Mouse (Mus musculus): ENCODE measurements around the gene Rhox4a2. TPM values are rescaled to one million over a fixed set of nuclear protein-coding genes. Genes with fewer than 3 reads are reported as not detected.
"Not testable (repeated sequence)": the region's sequence is repeated elsewhere in the genome, so short reads cannot be mapped to it uniquely, and the experiment has no call there.

The Rhox4a2 gene
- 0.69 TPM in 1 of 2 replicates, not detected in the other for polyA plus RNA-seq (2016; fragmentation: Nextera tagmentation; extraction: Ambion mirVana)

DNA sequence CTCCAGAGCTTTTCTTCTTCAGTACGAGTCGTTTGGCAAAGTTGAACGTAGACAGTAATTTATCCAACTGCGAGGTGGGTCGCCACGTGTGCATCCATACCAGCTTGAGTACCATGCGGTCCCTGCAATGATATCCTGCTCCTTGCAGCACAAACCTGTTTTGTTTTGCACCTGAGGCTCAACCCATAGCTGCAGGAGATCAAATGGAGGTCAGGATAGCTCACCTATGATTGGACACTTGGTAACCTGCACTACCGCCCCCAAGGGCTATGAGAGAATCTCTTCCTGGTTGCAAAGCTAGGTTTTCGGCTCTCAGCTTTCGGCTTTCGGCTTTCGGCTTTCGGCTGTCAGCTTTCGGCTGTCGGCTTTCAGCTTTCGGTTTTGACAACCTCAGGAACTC lies at the start of gene Rhox4a2:
Gene Rhox4a2 (plus strand): TSS at position 301 of the 400 bp plus-strand sequence.
- not testable (repeated sequence) for H3K36me3 ChIP-seq (replicated peaks); ATAC-seq (ENCODE audit: low FRiP score); H3K27me3 ChIP-seq; H3K27ac ChIP-seq; H3K9ac ChIP-seq; H3K4me3 ChIP-seq (replicated peaks); H3K4me1 ChIP-seq; H3K4me2 ChIP-seq; H3K9me3 ChIP-seq
- WGBS: 94% methylated on average over 8 of the region's 16 CpGs

- not testable (repeated sequence) for ATAC-seq (ENCODE audit: low FRiP score); H3K4me1 ChIP-seq; H3K27ac ChIP-seq; H3K27me3 ChIP-seq; H3K36me3 ChIP-seq (replicated peaks); H3K9me3 ChIP-seq; H3K4me3 ChIP-seq (replicated peaks); H3K4me2 ChIP-seq; H3K9ac ChIP-seq
- no CpG with 5 or more reads among the region's 1 CpGs for WGBS
These were observed 10.9 kb upstream of the Rhox4a2 start, which contains the start of gene Rhox3a2 for GRCm38 (mm10) chrX:37379728-37380127. TSS of gene Rhox3a2 (plus strand) at chrX:37380028.

DNA sequence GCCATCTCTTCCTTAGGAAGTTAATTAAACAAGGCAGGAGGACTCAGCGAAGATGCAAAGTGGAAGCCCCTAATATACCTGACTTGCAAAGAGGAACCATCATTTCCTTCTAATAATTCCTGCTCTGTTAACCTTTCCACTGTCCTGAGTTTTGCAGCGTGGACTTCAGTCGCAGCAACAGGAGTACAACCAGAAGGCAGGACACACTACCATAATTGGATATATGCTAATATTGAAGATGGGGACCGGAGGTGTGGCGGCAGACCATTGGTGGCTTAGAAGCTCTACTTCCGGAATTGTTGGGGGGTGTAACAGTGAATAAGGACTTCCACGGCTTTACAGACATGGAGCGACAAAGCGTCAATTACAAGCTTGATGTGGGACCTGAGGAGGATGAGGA lies 21.1 kb downstream of the Rhox4a2 start, which contains the start of gene Rhox2b:
Gene Rhox2b (plus strand): TSS at position 301 of the 400 bp plus-strand sequence.
- ATAC-seq (ENCODE audit: low FRiP score); H3K4me1 ChIP-seq; H3K27ac ChIP-seq; H3K4me3 ChIP-seq (replicated peaks); H3K9ac ChIP-seq; H3K27me3 ChIP-seq; H3K4me2 ChIP-seq; H3K36me3 ChIP-seq (replicated peaks); H3K9me3 ChIP-seq: not testable (repeated sequence)
- WGBS: no CpG with 5 or more reads among the region's 9 CpGs

GRCm38 (mm10) chrX:37432194-37432593 lies 41.5 kb downstream of the Rhox4a2 start, which contains the start of gene Rhox4b:
TSS of gene Rhox4b (plus strand) at chrX:37432494.
- ATAC-seq (ENCODE audit: low FRiP score): not testable (repeated sequence)
- WGBS: 87% methylated on average over 14 of the region's 15 CpGs

More at GRCm38 (mm10) chrX:37432194-37432593, 41.5 kb downstream of the Rhox4a2 start, which contains the start of gene Rhox4b:
- not testable (repeated sequence) for H3K4me3 ChIP-seq (replicated peaks); H3K4me1 ChIP-seq; H3K27ac ChIP-seq; H3K27me3 ChIP-seq; H3K36me3 ChIP-seq (replicated peaks); H3K9ac ChIP-seq; H3K9me3 ChIP-seq; H3K4me2 ChIP-seq

Other genes with a start within 250 kb of the Rhox4a2 start
- gene Akap14, start 222.0 kb upstream of the Rhox4a2 start, polyA plus RNA-seq (2016; fragmentation: Nextera tagmentation; extraction: Ambion mirVana): 0.14 and 0.24 TPM in 2 replicates
- 362 and 392 TPM in 2 replicates for gene Ndufa1, start 199.7 kb upstream of the Rhox4a2 start, polyA plus RNA-seq (2016; fragmentation: Nextera tagmentation; extraction: Ambion mirVana)
- gene Rnf113a1, start 199.6 kb upstream of the Rhox4a2 start, polyA plus RNA-seq (2016; fragmentation: Nextera tagmentation; extraction: Ambion mirVana): 14.4 and 15.3 TPM in 2 replicates
- gene Gm9, start 179.8 kb upstream of the Rhox4a2 start, polyA plus RNA-seq (2016; fragmentation: Nextera tagmentation; extraction: Ambion mirVana): not detected in 2 replicates
- not detected in 2 replicates for gene Rhox1, start 168.6 kb upstream of the Rhox4a2 start, polyA plus RNA-seq (2016; fragmentation: Nextera tagmentation; extraction: Ambion mirVana)
- not detected in 2 replicates for gene Rhox2a, start 145.9 kb upstream of the Rhox4a2 start, polyA plus RNA-seq (2016; fragmentation: Nextera tagmentation; extraction: Ambion mirVana)
- not detected in 2 replicates for gene Rhox3a, start 140.9 kb upstream of the Rhox4a2 start, polyA plus RNA-seq (2016; fragmentation: Nextera tagmentation; extraction: Ambion mirVana)
- not detected in 2 replicates for gene Rhox4a, start 125.5 kb upstream of the Rhox4a2 start, polyA plus RNA-seq (2016; fragmentation: Nextera tagmentation; extraction: Ambion mirVana)
- not detected in 2 replicates for gene Rhox3a2, start 10.8 kb upstream of the Rhox4a2 start, polyA plus RNA-seq (2016; fragmentation: Nextera tagmentation; extraction: Ambion mirVana)
- gene Rhox2b, start 21.2 kb downstream of the Rhox4a2 start, polyA plus RNA-seq (2016; fragmentation: Nextera tagmentation; extraction: Ambion mirVana): not detected in 2 replicates
- gene Rhox4b, start 41.6 kb downstream of the Rhox4a2 start, polyA plus RNA-seq (2016; fragmentation: Nextera tagmentation; extraction: Ambion mirVana): 0.24 and 0.27 TPM in 2 replicates
- gene Rhox2c, start 62.8 kb downstream of the Rhox4a2 start, polyA plus RNA-seq (2016; fragmentation: Nextera tagmentation; extraction: Ambion mirVana): 0.54 and 0.70 TPM in 2 replicates
- gene Rhox3c, start 67.7 kb downstream of the Rhox4a2 start, polyA plus RNA-seq (2016; fragmentation: Nextera tagmentation; extraction: Ambion mirVana): not detected in 2 replicates
- gene Rhox4c, start 89.5 kb downstream of the Rhox4a2 start, polyA plus RNA-seq (2016; fragmentation: Nextera tagmentation; extraction: Ambion mirVana): not detected in 2 replicates
- not detected in 2 replicates for gene Rhox2d, start 102.6 kb downstream of the Rhox4a2 start, polyA plus RNA-seq (2016; fragmentation: Nextera tagmentation; extraction: Ambion mirVana)
- not detected in 2 replicates for gene Rhox4d, start 123.5 kb downstream of the Rhox4a2 start, polyA plus RNA-seq (2016; fragmentation: Nextera tagmentation; extraction: Ambion mirVana)
- not detected in 2 replicates for gene Rhox2e, start 139.6 kb downstream of the Rhox4a2 start, polyA plus RNA-seq (2016; fragmentation: Nextera tagmentation; extraction: Ambion mirVana)
- not detected in 2 replicates for gene Rhox3e, start 151.2 kb downstream of the Rhox4a2 start, polyA plus RNA-seq (2016; fragmentation: Nextera tagmentation; extraction: Ambion mirVana)
- not detected in 2 replicates for gene Rhox4e, start 166.6 kb downstream of the Rhox4a2 start, polyA plus RNA-seq (2016; fragmentation: Nextera tagmentation; extraction: Ambion mirVana)
- gene Rhox2f, start 180.6 kb downstream of the Rhox4a2 start, polyA plus RNA-seq (2016; fragmentation: Nextera tagmentation; extraction: Ambion mirVana): 0.41 TPM in 1 of 2 replicates, not detected in the other
- not detected in 2 replicates for gene Rhox3f, start 190.1 kb downstream of the Rhox4a2 start, polyA plus RNA-seq (2016; fragmentation: Nextera tagmentation; extraction: Ambion mirVana)
- not detected in 2 replicates for gene Rhox4f, start 216.9 kb downstream of the Rhox4a2 start, polyA plus RNA-seq (2016; fragmentation: Nextera tagmentation; extraction: Ambion mirVana)
- not detected in 2 replicates for gene Rhox3g, start 237.8 kb downstream of the Rhox4a2 start, polyA plus RNA-seq (2016; fragmentation: Nextera tagmentation; extraction: Ambion mirVana)